14 mouse cellular contexts compared by ENCODE assay signal in the genomic region with DNA sequence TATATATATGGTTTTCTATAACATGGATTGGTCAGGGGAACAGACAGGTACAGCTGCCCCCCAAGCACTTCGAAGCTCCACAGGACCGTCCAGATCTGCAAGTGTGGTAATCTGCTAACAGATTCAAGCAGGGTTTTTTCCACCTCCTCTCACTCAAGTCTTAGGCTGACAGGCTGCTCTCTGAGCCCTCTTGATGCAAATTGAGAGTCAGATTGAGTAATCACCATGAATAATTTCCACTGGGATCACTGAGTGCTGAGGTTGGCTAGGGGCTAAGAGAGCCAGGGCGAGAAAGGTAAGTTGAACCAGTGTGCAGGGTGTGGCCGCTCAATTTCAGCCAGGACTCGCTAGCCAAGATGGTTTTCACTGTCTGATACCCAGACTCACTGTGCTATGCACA.
DNase-seq lines count a peak whose midpoint lies in the region; ATAC-seq and TF ChIP-seq lines count a peak whose summit lies in the region.
"Had no signal": no experiment of that assay in that cellular context is flagged by ENCODE, and none has a peak within 500 bp of the region (broad histone marks: within the 10 kb centered on the region; RNA-seq: fewer than 3 reads in every experiment).

No protein-coding gene starts in this region.

- peaks cover 61% of the 10 kb centered on the region for H3K4me1 ChIP-seq in heart, embryonic 11.5 days (ENCODE audit: control insufficient read depth, insufficient read depth, low read length)
- peaks cover 53% of the 10 kb centered on the region for H3K4me1 ChIP-seq in hindbrain, postnatal 0 days (ENCODE audit: insufficient read depth, low read length)
- 0 out of 2 replicates have a peak, but pooled peaks cover 3% of the 10 kb centered on the region for H3K4me1 ChIP-seq in intestine, postnatal 0 days (replicated peaks; ENCODE audit: control insufficient read depth, insufficient read depth, low read length)

- TF ChIP-seq POLR2A in brain, embryonic 14.5 days (IDR thresholded peaks at IDR 0.05; ENCODE audit: borderline replicate concordance, extremely low read depth, insufficient read depth, insufficient read length, poor library complexity, severe bottlenecking) = no peak

- no peaks in the 10 kb centered on the region for H3K27me3 ChIP-seq in heart, embryonic 11.5 days (ENCODE audit: control insufficient read depth, insufficient read depth, low read length)
- no peaks in the 10 kb centered on the region for H3K27me3 ChIP-seq in hindbrain, postnatal 0 days (ENCODE audit: insufficient read depth, low read length)
- H3K27me3 ChIP-seq in intestine, postnatal 0 days (replicated peaks; ENCODE audit: control insufficient read depth, insufficient read depth, low read length) = no peaks in the 10 kb centered on the region
- H3K27me3 ChIP-seq: heart, embryonic 15.5 days; lung, embryonic 15.5 days had no signal

- DNase-seq in heart, postnatal 36 days = no peak
- peak; percentile 37 for DNase-seq in 3T3-L1 (ENCODE audit: low read depth, low spot score)
- peak; percentile 68 for DNase-seq in brain, embryonic 14.5 days (ENCODE audit: low read depth)
- DNase-seq in hindbrain, postnatal 0 days (ENCODE audit: low spot score) = no peak
- DNase-seq in thymus, postnatal 14 days = no peak
- DNase-seq: cerebellum, postnatal 10 days; kidney, postnatal 4 days; right cerebral cortex, postnatal 25 days had no signal

- no peak for ATAC-seq in heart, embryonic 11.5 days (replicated peaks; ENCODE audit: insufficient number of reproducible peaks, low FRiP score, low TSS enrichment)
- no peak for ATAC-seq in hindbrain, postnatal 0 days
- ATAC-seq in intestine, postnatal 0 days = no peak
- ATAC-seq: intestine, embryonic 16.5 days had no signal

- WGBS in heart, embryonic 11.5 days (ENCODE audit: insufficient replicate concordance) = 77% methylated on average over 5 of the region's 5 CpGs
- WGBS in hindbrain, postnatal 0 days = 63% methylated on average over 5 of the region's 5 CpGs
- 87% methylated on average over 5 of the region's 5 CpGs for WGBS in intestine, postnatal 0 days

- intact Hi-C loops in heart, postnatal 36 days (cut with DNase I) = no loop called here

- H3K4me2 ChIP-seq in heart, embryonic 11.5 days = no peak overlapping the region
- H3K4me2 ChIP-seq in hindbrain, postnatal 0 days (ENCODE audit: low read depth, low read length) = no peak overlapping the region
- H3K4me2 ChIP-seq in intestine, postnatal 0 days (replicated peaks; ENCODE audit: low read depth) = no peak overlapping the region
- H3K4me2 ChIP-seq: heart, embryonic 15.5 days; lung, embryonic 15.5 days had no signal

- H3K9ac ChIP-seq in heart, embryonic 11.5 days (ENCODE audit: low read depth, low read length) = no peak overlapping the region
- no peak overlapping the region for H3K9ac ChIP-seq in hindbrain, postnatal 0 days (replicated peaks; ENCODE audit: low read length)
- H3K9ac ChIP-seq in intestine, postnatal 0 days (ENCODE audit: low read depth, low read length) = no peak overlapping the region
- H3K9ac ChIP-seq: heart, embryonic 15.5 days; lung, embryonic 15.5 days had no signal

- no peaks in the 10 kb centered on the region for H3K9me3 ChIP-seq in heart, embryonic 11.5 days (replicated peaks; ENCODE audit: control insufficient read depth, low read length)
- H3K9me3 ChIP-seq in hindbrain, postnatal 0 days (ENCODE audit: low read length) = no peaks in the 10 kb centered on the region
- H3K9me3 ChIP-seq in intestine, postnatal 0 days (ENCODE audit: control insufficient read depth) = no peaks in the 10 kb centered on the region
- H3K9me3 ChIP-seq: embryonic facial prominence, embryonic 10.5 days; heart, embryonic 15.5 days; lung, embryonic 15.5 days had no signal

- 0 out of 2 replicates have a peak overlapping the region, but pooled peaks have one; percentile 11 for H3K27ac ChIP-seq in heart, embryonic 11.5 days (ENCODE audit: low read depth, low read length)
- H3K27ac ChIP-seq in hindbrain, postnatal 0 days = peak overlapping the region; percentile 22; the same call in 1 of the 2 replicates
- H3K27ac ChIP-seq in intestine, postnatal 0 days (ENCODE audit: low read depth, low read length) = no peak overlapping the region
- H3K27ac ChIP-seq: embryonic facial prominence, embryonic 10.5 days; heart, embryonic 15.5 days; lung, embryonic 15.5 days had no signal

- TF ChIP-seq CTCF in brain, embryonic 14.5 days (IDR thresholded peaks at IDR 0.05; ENCODE audit: borderline replicate concordance, extremely low read depth, insufficient read depth, insufficient read length) = no peak
- no peak for TF ChIP-seq CTCF in hindbrain, postnatal 0 days (IDR thresholded peaks at IDR 0.05; ENCODE audit: low read depth)
- no peak for TF ChIP-seq CTCF in intestine, postnatal 0 days (IDR thresholded peaks at IDR 0.05; ENCODE audit: low read depth)

- no peaks in the 10 kb centered on the region for H3K36me3 ChIP-seq in heart, embryonic 11.5 days (ENCODE audit: control insufficient read depth, insufficient read depth, low read length)
- no peaks in the 10 kb centered on the region for H3K36me3 ChIP-seq in hindbrain, postnatal 0 days (ENCODE audit: insufficient read depth, low read length)
- H3K36me3 ChIP-seq in intestine, postnatal 0 days (ENCODE audit: control insufficient read depth, insufficient read depth) = 0 out of 2 replicates have a peak, but pooled peaks cover 3% of the 10 kb centered on the region
- H3K36me3 ChIP-seq: heart, embryonic 15.5 days; lung, embryonic 15.5 days had no signal

- no peak overlapping the region for H3K4me3 ChIP-seq in heart, embryonic 11.5 days (ENCODE audit: low read depth, low read length)
- H3K4me3 ChIP-seq in hindbrain, postnatal 0 days (ENCODE audit: low read length) = no peak overlapping the region
- no peak overlapping the region for H3K4me3 ChIP-seq in intestine, postnatal 0 days (ENCODE audit: low read depth, low read length)
- H3K4me3 ChIP-seq: embryonic facial prominence, embryonic 10.5 days; heart, embryonic 15.5 days; lung, embryonic 15.5 days had no signal

Comparison
In these comparisons a context has a peak if more than half of its experiments do, and no peak if none do; other contexts are left out.
1. DNase-seq: peak in 3T3-L1 (single experiment) and brain, embryonic 14.5 days (single experiment); none in heart, postnatal 36 days (0 of 2), hindbrain, postnatal 0 days (single experiment) and thymus, postnatal 14 days (single experiment).